Mouse (Mus musculus) ES-E14 (cell line): ENCODE data around the gene Clip1.

Experiments used
- CHD2 ChIP-seq: IDR thresholded peaks from 2 replicates; pipeline ENCODE4 v1.6.1; 2014; ENCODE audit warnings: mild to moderate bottlenecking, low read depth, low read length, inconsistent platforms
- HCFC1 ChIP-seq: IDR thresholded peaks from 2 replicates; pipeline ENCODE4 v1.6.1; 2012; ENCODE audit warnings: low read length, inconsistent platforms, borderline replicate concordance; ENCODE audit not compliant: insufficient read depth
- MAFK ChIP-seq: IDR thresholded peaks from 2 replicates; pipeline ENCODE4 v1.6.1; 2014; ENCODE audit warnings: mild to moderate bottlenecking, low read depth, low read length, inconsistent platforms; ENCODE audit not compliant: insufficient read depth
- ZC3H11A ChIP-seq: IDR thresholded peaks from 2 replicates; pipeline ENCODE4 v1.6.1; 2012; ENCODE audit warnings: low read depth, mild to moderate bottlenecking, inconsistent platforms, low read length, borderline replicate concordance
- ZNF384 ChIP-seq: IDR thresholded peaks from 2 replicates; pipeline ENCODE4 v1.6.1; 2012; ENCODE audit warnings: low read depth, low read length, inconsistent platforms

DNA sequence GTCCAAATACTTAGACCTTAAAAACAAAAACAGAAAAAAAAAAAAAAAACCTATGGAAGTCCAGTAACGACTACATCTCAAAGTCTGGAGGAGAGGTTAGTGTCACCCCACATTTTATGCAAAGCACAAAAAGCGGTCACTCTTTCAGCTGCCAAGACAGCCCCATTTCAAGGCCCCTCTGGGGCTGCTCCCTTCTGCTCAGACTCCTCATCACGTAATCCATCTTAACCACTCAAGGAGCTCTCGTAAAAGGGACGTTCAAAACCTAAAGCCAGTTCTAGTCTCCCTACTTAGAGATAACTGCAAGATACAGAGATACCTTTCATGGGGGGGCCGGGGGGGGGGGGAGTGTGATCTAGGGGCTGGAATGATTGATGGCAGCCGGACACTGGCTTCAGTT is 20.1 kb downstream of the Clip1 start:
- TF ChIP-seq MAFK = no peak
- TF ChIP-seq CHD2 = no peak
- TF ChIP-seq HCFC1 = no peak
- no peak for TF ChIP-seq ZC3H11A
- no peak for TF ChIP-seq ZNF384
